Comparison of ENCODE assay signal across 12 mouse cellular contexts in genomic region chr13:52457177-52457888, GRCm38 (mm10).
DNase-seq lines count a peak whose midpoint lies in the region; ATAC-seq and TF ChIP-seq lines count a peak whose summit lies in the region.
"Had no signal": no experiment of that assay in that cellular context is flagged by ENCODE, and none has a peak within 500 bp of the region (broad histone marks: within the 10 kb centered on the region; RNA-seq: fewer than 3 reads in every experiment).

No protein-coding gene starts in this region.

- TF ChIP-seq POLR2A in cerebellum, adult 2 months (IDR thresholded peaks at IDR 0.05; ENCODE audit: borderline replicate concordance, insufficient read depth, low read length) = no peak

- no peak overlapping the region for H3K4me3 ChIP-seq in hindbrain, embryonic 10.5 days
- no peak overlapping the region for H3K4me3 ChIP-seq in hindbrain, embryonic 11.5 days (ENCODE audit: low read depth, low read length)
- H3K4me3 ChIP-seq in cerebellum, adult 2 months (replicated peaks; ENCODE audit: insufficient read depth, low read depth, low read length) = no peak overlapping the region
- H3K4me3 ChIP-seq in forebrain, embryonic 14.5 days (ENCODE audit: low read depth, low read length) = peak overlapping the region; percentile 11
- H3K4me3 ChIP-seq in midbrain, embryonic 14.5 days (replicated peaks; ENCODE audit: low read depth, low read length) = no peak overlapping the region
- H3K4me3 ChIP-seq: erythroblast, embryonic 14.5 days; heart, embryonic 12.5 days; kidney, embryonic 15.5 days had no signal

- no peak for TF ChIP-seq CTCF in cerebellum, adult 2 months (IDR thresholded peaks at IDR 0.05; ENCODE audit: borderline replicate concordance, insufficient read depth, low read depth, low read length)

- H3K4me2 ChIP-seq in hindbrain, embryonic 11.5 days (replicated peaks; ENCODE audit: low read depth, low read length) = no peak overlapping the region
- H3K4me2 ChIP-seq in forebrain, embryonic 14.5 days (ENCODE audit: low read length) = peak overlapping the region; percentile 47
- H3K4me2 ChIP-seq in midbrain, embryonic 14.5 days (ENCODE audit: low read length) = peak overlapping the region; percentile 46
- H3K4me2 ChIP-seq: heart, embryonic 12.5 days; kidney, embryonic 15.5 days had no signal

- DNase-seq in hindbrain, embryonic 10.5 days (ENCODE audit: low spot score) = no peak
- no peak for DNase-seq in hindbrain, embryonic 11.5 days (ENCODE audit: low spot score)
- DNase-seq in cerebellum, adult 2 months = peak; percentile 50 to 57
- DNase-seq in forebrain, embryonic 14.5 days (ENCODE audit: low spot score) = peak; percentile 87
- DNase-seq in midbrain, embryonic 14.5 days = peak; percentile 76
- no peak for DNase-seq in kidney, adult 18-20 months
- no peak for DNase-seq in gastrocnemius, postnatal 25 days
- DNase-seq in adrenal gland, postnatal 10 days = no peak

- no peaks in the 10 kb centered on the region for H3K36me3 ChIP-seq in hindbrain, embryonic 10.5 days
- no peaks in the 10 kb centered on the region for H3K36me3 ChIP-seq in hindbrain, embryonic 11.5 days (ENCODE audit: control insufficient read depth, insufficient read depth, low read length)
- no peaks in the 10 kb centered on the region for H3K36me3 ChIP-seq in forebrain, embryonic 14.5 days (ENCODE audit: control insufficient read depth, insufficient read depth, low read length)
- no peaks in the 10 kb centered on the region for H3K36me3 ChIP-seq in midbrain, embryonic 14.5 days (ENCODE audit: control insufficient read depth, insufficient read depth, low read length)
- H3K36me3 ChIP-seq: heart, embryonic 12.5 days; kidney, embryonic 15.5 days had no signal

- no peaks in the 10 kb centered on the region for H3K27me3 ChIP-seq in hindbrain, embryonic 10.5 days (ENCODE audit: insufficient read depth, poor library complexity, severe bottlenecking)
- no peaks in the 10 kb centered on the region for H3K27me3 ChIP-seq in hindbrain, embryonic 11.5 days (ENCODE audit: control insufficient read depth, insufficient read depth, low read length)
- no peaks in the 10 kb centered on the region for H3K27me3 ChIP-seq in cerebellum, adult 2 months (ENCODE audit: control insufficient read depth, insufficient read depth, low read length)
- H3K27me3 ChIP-seq in forebrain, embryonic 14.5 days (replicated peaks; ENCODE audit: control insufficient read depth, insufficient read depth, low read length) = no peaks in the 10 kb centered on the region
- no peaks in the 10 kb centered on the region for H3K27me3 ChIP-seq in midbrain, embryonic 14.5 days (ENCODE audit: control insufficient read depth, insufficient read depth, low read length)
- H3K27me3 ChIP-seq: heart, embryonic 12.5 days; kidney, embryonic 15.5 days had no signal

- ATAC-seq in hindbrain, embryonic 11.5 days (ENCODE audit: low FRiP score) = no peak
- peak; percentile 77 for ATAC-seq in forebrain, embryonic 14.5 days
- ATAC-seq in midbrain, embryonic 14.5 days (ENCODE audit: low FRiP score, low TSS enrichment) = peak; percentile 4; the same call in 1 of the 2 replicates

- no peaks in the 10 kb centered on the region for H3K9me3 ChIP-seq in hindbrain, embryonic 10.5 days
- no peaks in the 10 kb centered on the region for H3K9me3 ChIP-seq in hindbrain, embryonic 11.5 days (ENCODE audit: control insufficient read depth, low read length)
- H3K9me3 ChIP-seq in forebrain, embryonic 14.5 days (replicated peaks; ENCODE audit: control insufficient read depth, low read length) = no peaks in the 10 kb centered on the region
- no peaks in the 10 kb centered on the region for H3K9me3 ChIP-seq in midbrain, embryonic 14.5 days (ENCODE audit: control insufficient read depth, low read length)
- H3K9me3 ChIP-seq: heart, embryonic 12.5 days; kidney, embryonic 15.5 days had no signal

- H3K9ac ChIP-seq in hindbrain, embryonic 11.5 days (ENCODE audit: low read depth, low read length) = no peak overlapping the region
- H3K9ac ChIP-seq in forebrain, embryonic 14.5 days (ENCODE audit: low read length) = peak overlapping the region; percentile 13; the same call in 1 of the 2 replicates
- no peak overlapping the region for H3K9ac ChIP-seq in midbrain, embryonic 14.5 days (replicated peaks; ENCODE audit: low read length)
- H3K9ac ChIP-seq: heart, embryonic 12.5 days; kidney, embryonic 15.5 days had no signal

- WGBS in hindbrain, embryonic 10.5 days = 79% methylated on average over 15 of the region's 15 CpGs
- 74% methylated on average over 15 of the region's 15 CpGs for WGBS in hindbrain, embryonic 11.5 days
- WGBS in cerebellum, adult 2 months = 12% methylated on average over 15 of the region's 15 CpGs
- 23% methylated on average over 15 of the region's 15 CpGs for WGBS in forebrain, embryonic 14.5 days
- 38% methylated on average over 15 of the region's 15 CpGs for WGBS in midbrain, embryonic 14.5 days

- H3K27ac ChIP-seq in hindbrain, embryonic 10.5 days = peak overlapping the region; percentile 8; the same call in 1 of the 2 replicates
- H3K27ac ChIP-seq in hindbrain, embryonic 11.5 days (ENCODE audit: low read depth, low read length) = no peak overlapping the region
- H3K27ac ChIP-seq in cerebellum, adult 2 months (ENCODE audit: insufficient read depth, low read length) = peak overlapping the region; percentile 78; the same call in 1 of the 2 replicates
- H3K27ac ChIP-seq in forebrain, embryonic 14.5 days (ENCODE audit: low read depth, low read length) = peak overlapping the region; percentile 82
- H3K27ac ChIP-seq in midbrain, embryonic 14.5 days (replicated peaks; ENCODE audit: low read depth, low read length) = peak overlapping the region; percentile 79
- H3K27ac ChIP-seq: kidney, embryonic 15.5 days; macrophage had no signal

- H3K4me1 ChIP-seq in hindbrain, embryonic 10.5 days (replicated peaks) = peaks cover 6% of the 10 kb centered on the region
- H3K4me1 ChIP-seq in hindbrain, embryonic 11.5 days (replicated peaks; ENCODE audit: control insufficient read depth, insufficient read depth, low read length) = no peaks in the 10 kb centered on the region
- peaks cover 39% of the 10 kb centered on the region for H3K4me1 ChIP-seq in cerebellum, adult 2 months (ENCODE audit: control insufficient read depth, insufficient read depth, low read length)
- peaks cover 5% of the 10 kb centered on the region; the same call in 1 of the 2 replicates for H3K4me1 ChIP-seq in forebrain, embryonic 14.5 days (ENCODE audit: control insufficient read depth, insufficient read depth, low read length)
- 0 out of 2 replicates have a peak, but pooled peaks cover 6% of the 10 kb centered on the region for H3K4me1 ChIP-seq in midbrain, embryonic 14.5 days (ENCODE audit: control insufficient read depth, insufficient read depth, low read length)

Comparison
In these comparisons a context has a peak if more than half of its experiments do, and no peak if none do; other contexts are left out.
1. DNase-seq: peak in cerebellum, adult 2 months (2 of 2), forebrain, embryonic 14.5 days (single experiment) and midbrain, embryonic 14.5 days (single experiment); none in hindbrain, embryonic 10.5 days (single experiment), hindbrain, embryonic 11.5 days (single experiment), kidney, adult 18-20 months (single experiment), gastrocnemius, postnatal 25 days (single experiment) and adrenal gland, postnatal 10 days (single experiment).